Mouse (Mus musculus) MEL (cell line): Measurements from ENCODE around the gene Tmem201.
A peak's percentile ranks its signal among the peaks of the same experiment; 100 is the strongest.

Source experiments
- CTCF ChIP-seq, 3 experiments: IDR thresholded peaks in 2 of 3; conservative IDR thresholded peaks in 1 of 3; 2 replicates each; pipeline ENCODE4 v1.5.1; 2011 to 2012; ENCODE audit warnings: low read length in 3 of 3, low read depth in 2 of 3, mild to moderate bottlenecking in 2 of 3, improper control_type of control experiment in 1 of 3, inconsistent platforms in 1 of 3, mixed read lengths in 1 of 3, moderate library complexity in 1 of 3; ENCODE audit not compliant: control insufficient read depth in 1 of 3, insufficient read depth in 1 of 3, poor library complexity in 1 of 3, severe bottlenecking in 1 of 3
- EP300 ChIP-seq, 2 experiments: IDR thresholded peaks; 2 replicates each; pipeline ENCODE4 v1.6.1; 2011; ENCODE audit warnings: improper control_type of control experiment in 2 of 2, low read length in 2 of 2, low read depth in 1 of 2, mild to moderate bottlenecking in 1 of 2
- MAFK ChIP-seq: IDR thresholded peaks from 2 replicates; pipeline ENCODE4 v1.6.1; 2011; ENCODE audit warnings: low read depth, mild to moderate bottlenecking, low read length, improper control_type of control experiment, borderline replicate concordance
- MAX ChIP-seq: IDR thresholded peaks from 2 replicates; pipeline ENCODE4 v1.6.1; 2011; ENCODE audit warnings: low read length, improper control_type of control experiment
- NELFE ChIP-seq: IDR thresholded peaks from 2 replicates; pipeline ENCODE4 v1.6.1; 2011; ENCODE audit warnings: low read depth, low read length, improper control_type of control experiment
- POLR2A ChIP-seq, 2 experiments: IDR thresholded peaks; 2 replicates each; pipeline ENCODE4 v1.6.1; 2011 to 2012; ENCODE audit warnings: low read length in 2 of 2, mild to moderate bottlenecking in 2 of 2, control low read depth in 1 of 2, improper control_type of control experiment in 1 of 2, low read depth in 1 of 2, moderate library complexity in 1 of 2; ENCODE audit not compliant: control insufficient read depth in 1 of 2, insufficient read depth in 1 of 2, poor library complexity in 1 of 2
- TBP ChIP-seq: IDR thresholded peaks from 2 replicates; pipeline ENCODE4 v1.8.0; 2011; ENCODE audit warnings: low read depth, low read length, improper control_type of control experiment
- TCF12 ChIP-seq: IDR thresholded peaks from 2 replicates; pipeline ENCODE4 v1.6.1; 2014; ENCODE audit warnings: low read depth, mild to moderate bottlenecking, inconsistent platforms, low read length, improper control_type of control experiment, moderate library complexity
- USF1 ChIP-seq: IDR thresholded peaks from 2 replicates; pipeline ENCODE4 v1.6.1; 2014; ENCODE audit warnings: low read depth, mild to moderate bottlenecking, inconsistent platforms, low read length, improper control_type of control experiment, moderate library complexity
- USF2 ChIP-seq, 2 experiments: IDR thresholded peaks; 2 replicates each; pipeline ENCODE4 v1.6.1; 2011 to 2012; ENCODE audit warnings: improper control_type of control experiment in 2 of 2, low read length in 2 of 2, borderline replicate concordance in 1 of 2, inconsistent platforms in 1 of 2, low read depth in 1 of 2, mild to moderate bottlenecking in 1 of 2; ENCODE audit not compliant: insufficient read depth in 1 of 2
- ZMIZ1 ChIP-seq: IDR thresholded peaks from 2 replicates; pipeline ENCODE4 v1.6.1; 2012; ENCODE audit warnings: low read depth, mild to moderate bottlenecking, inconsistent platforms, low read length, improper control_type of control experiment, moderate library complexity
- ZNF384 ChIP-seq: IDR thresholded peaks from 2 replicates; pipeline ENCODE4 v1.6.1; 2012; ENCODE audit warnings: low read depth, mild to moderate bottlenecking, inconsistent platforms, low read length, improper control_type of control experiment

- TF ChIP-seq CTCF (IDR thresholded peaks at IDR 0.05 in 2 of 3, conservative IDR thresholded peaks at IDR 0.05 in 1 of 3; ENCODE audit: control insufficient read depth in 1 of 3, insufficient read depth in 1 of 3, low read depth in 2 of 3, low read length in 3 of 3, poor library complexity in 1 of 3, severe bottlenecking in 1 of 3) (no peak), TCF12 (no peak), POLR2A (IDR thresholded peaks at IDR 0.05; ENCODE audit: control insufficient read depth in 1 of 2, insufficient read depth in 1 of 2, low read depth in 1 of 2, low read length in 2 of 2, poor library complexity in 1 of 2) (no peak), MAX (no peak), TBP (peak; percentile 49), MAFK (no peak), USF1 (no peak), ZNF384 (peak; percentile 100), ZMIZ1 (no peak), EP300 (IDR thresholded peaks at IDR 0.05; ENCODE audit: low read depth in 1 of 2, low read length in 2 of 2) (peak; percentile 49 to 63), USF2 (IDR thresholded peaks at IDR 0.05; ENCODE audit: borderline replicate concordance in 1 of 2, insufficient read depth in 1 of 2, low read depth in 1 of 2, low read length in 2 of 2) (no peak), NELFE (no peak)
These were observed 40.2 kb downstream of the Tmem201 start for GRCm38 (mm10) chr4:149697506-149698196.
